Mouse (Mus musculus): Measurements from ENCODE around the gene AU041133. TPM values are rescaled to one million over a fixed set of nuclear protein-coding genes. Genes with fewer than 3 reads are reported as not detected.

Gene AU041133
- 3.5 and 4.0 TPM in 2 replicates for polyA plus RNA-seq (2021; fragmentation: Nextera tagmentation)
- long read RNA-seq, experiment 1, transcript AU041133-202 (4 exons, 2,634 nt), result major isoform, 5 of 8 reads
- long read RNA-seq, experiment 1, partial matches to known transcripts, result 0 of 8 reads
- long read RNA-seq, experiment 1, other reads (novel, unspliced or antisense), result 3 of 8 reads
- long read RNA-seq, experiment 2, transcript AU041133-202 (4 exons, 2,634 nt), result major isoform, 18 of 22 reads
- long read RNA-seq, experiment 2, partial matches to known transcripts, result 0 of 22 reads
- long read RNA-seq, experiment 2, other reads (novel, unspliced or antisense), result 4 of 22 reads

GRCm38 (mm10) chr10:82127850-82128401 lies at the start of gene AU041133:
TSS of gene AU041133 (plus strand) at chr10:82128013.

GRCm38 (mm10) chr10:82082728-82083621 lies 44.8 kb upstream of the AU041133 start, which contains the start of gene BC024063:
TSS of gene BC024063 (plus strand) at chr10:82083353.

Other genes starting within 250 kb of the AU041133 start
- 0.84 and 2.0 TPM in 2 replicates for gene Zfp781, start 197.5 kb upstream of the AU041133 start, polyA plus RNA-seq (2021; fragmentation: Nextera tagmentation)
- gene Zfp873, start 79.9 kb upstream of the AU041133 start, polyA plus RNA-seq (2021; fragmentation: Nextera tagmentation), result 3.1 and 4.9 TPM in 2 replicates
- gene BC024063, start 44.7 kb upstream of the AU041133 start, polyA plus RNA-seq (2021; fragmentation: Nextera tagmentation), result 1.2 and 1.8 TPM in 2 replicates
- 16.4 and 17.6 TPM in 2 replicates for gene Zfp938, start 113.3 kb downstream of the AU041133 start, polyA plus RNA-seq (2021; fragmentation: Nextera tagmentation)
- gene 4932415D10Rik, start 188.6 kb downstream of the AU041133 start, polyA plus RNA-seq (2021; fragmentation: Nextera tagmentation), result not detected in 2 replicates
- gene Gm4924, start 226.2 kb downstream of the AU041133 start, polyA plus RNA-seq (2021; fragmentation: Nextera tagmentation), result 6.2 and 7.0 TPM in 2 replicates

All from layer of hippocampus, adult 6 months (tissue).